Mouse (Mus musculus) limb, embryonic 14.5 days (tissue): ENCODE measurements around the gene Armc12. TPM values are rescaled to one million over a fixed set of nuclear protein-coding genes. Genes with fewer than 3 reads are reported as not detected.

ENCODE experiments used
- ATAC-seq: fragments of 200-750 bp; cut with Nextera tagmentation; 2 replicates; pipeline ENCODE4 v1.8.0; 2017; ENCODE audit warnings: low read depth, moderate number of reproducible peaks, moderate TSS enrichment; ENCODE audit not compliant: low FRiP score
- DNase-seq: peaks from one replicate; pipeline ENCODE4 v3.0.0-alpha.2; 2015; ENCODE audit warnings: low spot score
- H3K27ac ChIP-seq: fragments of 300-500 bp; sonication (generic); replicated peaks from 2 replicates; pipeline ENCODE4 v1.5.1; 2014; ENCODE audit warnings: low read depth, mild to moderate bottlenecking, low read length, moderate library complexity, mixed read lengths
- H3K27me3 ChIP-seq: fragments of 300-500 bp; sonication (generic); 2 replicates; pipeline ENCODE4 v1.6.1; 2014; ENCODE audit warnings: low read length, mixed read lengths; ENCODE audit not compliant: control insufficient read depth, insufficient read depth
- H3K36me3 ChIP-seq: fragments of 300-500 bp; sonication (generic); 2 replicates; pipeline ENCODE4 v1.6.1; 2014; ENCODE audit warnings: mild to moderate bottlenecking, low read length, moderate library complexity, mixed read lengths; ENCODE audit not compliant: control insufficient read depth, insufficient read depth
- H3K4me1 ChIP-seq: fragments of 300-500 bp; sonication (generic); 2 replicates; pipeline ENCODE4 v1.6.1; 2014; ENCODE audit warnings: antibody characterized with exemption, low read length, mixed read lengths; ENCODE audit not compliant: control insufficient read depth, insufficient read depth
- H3K4me2 ChIP-seq: fragments of 300-500 bp; sonication (generic); replicated peaks from 2 replicates; pipeline ENCODE4 v1.6.1; 2014; ENCODE audit warnings: low read depth, mild to moderate bottlenecking, low read length, moderate library complexity; ENCODE audit not compliant: severe bottlenecking
- H3K4me3 ChIP-seq: fragments of 300-500 bp; sonication (generic); replicated peaks from 2 replicates; pipeline ENCODE4 v1.5.1; 2014; ENCODE audit warnings: low read length
- H3K9ac ChIP-seq: fragments of 300-500 bp; sonication (generic); 2 replicates; pipeline ENCODE4 v1.6.1; 2014; ENCODE audit warnings: mild to moderate bottlenecking, low read depth, low read length, moderate library complexity; ENCODE audit not compliant: severe bottlenecking
- H3K9me3 ChIP-seq: fragments of 300-500 bp; sonication (generic); 2 replicates; pipeline ENCODE4 v1.6.1; 2016; ENCODE audit warnings: low read length; ENCODE audit not compliant: control insufficient read depth
- POLR2A ChIP-seq: fragments of 200-500 bp; IDR thresholded peaks from 2 replicates; pipeline ENCODE4 v1.8.0; 2012; ENCODE audit warnings: inconsistent platforms, mild to moderate bottlenecking, moderate library complexity, borderline replicate concordance; ENCODE audit not compliant: insufficient read depth, insufficient read length; ENCODE audit errors: extremely low read depth
- WGBS: fragments of 180-500 bp; shearing (Covaris S2); extraction: QIAGEN DNeasy Blood & Tissue Kit; methylation state at CpG from one replicate; pipeline ENCODE4 v1.1.7; 2014; 5-methylcytosine and 5-hydroxymethylcytosine counted together
- polyA plus RNA-seq, 2 experiments: library from polyadenylated mRNA; depleted of rRNA in 1 of 2; stranded (reverse) in 1 of 2; unstranded in 1 of 2; fragments of >200 nt; fragmentation: Nextera tagmentation in 1 of 2; extraction: Ambion mirVana in 1 of 2; gene quantifications; 2 replicates each; pipeline versions ENCODE4 v1.2.1 to v1.2.3; 2012 to 2014

Gene Armc12
- polyA plus RNA-seq (2012; rRNA removed) (0.04 and 0.05 TPM in 2 replicates), polyA plus RNA-seq (2014; fragmentation: Nextera tagmentation; extraction: Ambion mirVana) (not detected in 2 replicates)

DNA sequence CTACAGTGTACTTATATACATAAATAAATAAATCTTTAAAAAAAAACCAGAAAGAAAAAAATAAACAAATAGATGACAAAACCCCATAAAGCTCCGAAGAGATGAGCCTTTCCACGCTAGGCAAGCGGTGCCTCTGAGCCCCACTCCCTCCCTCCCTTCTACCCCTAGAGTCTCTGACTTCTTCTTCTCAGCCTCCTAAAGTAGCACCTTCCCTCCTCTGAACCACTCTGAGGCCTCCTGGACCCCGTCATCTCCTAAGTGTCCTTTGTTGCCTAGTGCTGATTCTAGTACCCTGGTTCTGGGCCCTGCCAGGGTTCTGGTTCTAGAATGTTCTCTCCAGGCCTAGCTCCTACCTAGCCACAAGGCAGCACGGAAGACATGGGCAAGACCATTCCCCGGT lies at the start of gene Armc12:
TSS of gene Armc12 (plus strand) at position 301 of the 400 bp plus-strand sequence.
- no peak within 1 kb of the TSS for H3K4me2 ChIP-seq
- H3K9me3 ChIP-seq, result no peaks in the 10 kb centered on the region
- TF ChIP-seq POLR2A, result no peak
- no peaks in the 10 kb centered on the region for H3K27me3 ChIP-seq
- no peaks in the 10 kb centered on the region for H3K36me3 ChIP-seq
- 86% methylated on average over 6 of the region's 6 CpGs for WGBS
- H3K4me3 ChIP-seq, result no peak within 1 kb of the TSS
- ATAC-seq (no peak), DNase-seq (no peak)
- no peak within 1 kb of the TSS for H3K9ac ChIP-seq
- no peak within 1 kb of the TSS for H3K27ac ChIP-seq
- H3K4me1 ChIP-seq, result peaks cover 6% of the 10 kb centered on the region

GRCm38 (mm10) chr17:28484704-28485445 lies 45.7 kb upstream of the Armc12 start:
- H3K9ac ChIP-seq, result peak overlapping the region; percentile 75
- 5% methylated on average over 30 of the region's 30 CpGs for WGBS
- peak overlapping the region; percentile 84 for H3K4me3 ChIP-seq
- peak overlapping the region; percentile 65; the same call in 1 of the 2 replicates for H3K27ac ChIP-seq
- ATAC-seq (no peak), DNase-seq (peak; percentile 11)
- H3K9me3 ChIP-seq, result no peaks in the 10 kb centered on the region
- no peaks in the 10 kb centered on the region for H3K36me3 ChIP-seq
- H3K4me1 ChIP-seq, result no peaks in the 10 kb centered on the region; the same call in 1 of the 2 replicates
- H3K4me2 ChIP-seq, result peak overlapping the region; percentile 68
- H3K27me3 ChIP-seq, result no peaks in the 10 kb centered on the region
- no peak for TF ChIP-seq POLR2A

DNA sequence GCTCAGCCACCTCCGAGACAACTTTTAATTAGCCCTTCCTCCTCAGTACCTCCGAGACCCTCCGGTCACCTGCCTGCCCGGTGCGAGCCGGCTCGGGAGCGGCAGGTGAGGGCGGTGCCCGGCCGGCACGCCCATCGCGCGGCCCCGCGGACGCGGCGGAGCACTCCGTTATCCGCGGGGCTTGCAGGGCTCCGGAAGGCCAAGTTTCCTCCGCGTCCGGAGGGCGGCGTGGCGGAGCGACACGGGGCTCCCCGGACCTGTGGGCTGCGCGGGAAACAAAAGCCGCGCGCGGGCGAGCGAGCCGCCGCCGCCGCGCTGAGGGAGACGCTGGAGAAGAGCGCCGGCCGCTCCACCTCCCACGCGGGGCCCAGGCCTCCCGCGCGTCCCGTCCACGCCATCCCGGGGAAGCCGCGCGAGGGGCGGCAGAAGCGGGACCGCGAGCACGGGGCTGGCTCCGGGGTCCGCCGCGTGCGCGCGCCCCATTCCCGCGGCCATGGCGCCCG lies 45.1 kb upstream of the Armc12 start:
- Histone ChIP-seq H3K27ac (peak overlapping the region; percentile 65), H3K4me3 (peak overlapping the region; percentile 84), H3K9ac (peak overlapping the region; percentile 75), H3K4me2 (peak overlapping the region; percentile 68), H3K9me3 (no peaks in the 10 kb centered on the region), H3K36me3 (no peaks in the 10 kb centered on the region), H3K4me1 (no peaks in the 10 kb centered on the region; the same call in 1 of the 2 replicates), H3K27me3 (no peaks in the 10 kb centered on the region)
- ATAC-seq, result no peak; the same call in none of the 2 replicates
- 0% methylated on average over 16 of the region's 77 CpGs for WGBS
- DNase-seq, result peak; percentile 17
- TF ChIP-seq POLR2A, result no peak

- Histone ChIP-seq H3K27me3 (no peaks in the 10 kb centered on the region), H3K9ac (peak overlapping the region; percentile 75), H3K27ac (peak overlapping the region; percentile 65), H3K36me3 (no peaks in the 10 kb centered on the region), H3K4me1 (no peaks in the 10 kb centered on the region; the same call in 1 of the 2 replicates), H3K4me2 (peak overlapping the region; percentile 68), H3K4me3 (peak overlapping the region; percentile 84), H3K9me3 (no peaks in the 10 kb centered on the region)
- ATAC-seq (peak; percentile 97), DNase-seq (peak; percentile 95)
- 0% methylated on average over 51 of the region's 58 CpGs for WGBS
- no peak for TF ChIP-seq POLR2A
Measured at GRCm38 (mm10) chr17:28485977-28486400, 44.6 kb upstream of the Armc12 start.

DNA sequence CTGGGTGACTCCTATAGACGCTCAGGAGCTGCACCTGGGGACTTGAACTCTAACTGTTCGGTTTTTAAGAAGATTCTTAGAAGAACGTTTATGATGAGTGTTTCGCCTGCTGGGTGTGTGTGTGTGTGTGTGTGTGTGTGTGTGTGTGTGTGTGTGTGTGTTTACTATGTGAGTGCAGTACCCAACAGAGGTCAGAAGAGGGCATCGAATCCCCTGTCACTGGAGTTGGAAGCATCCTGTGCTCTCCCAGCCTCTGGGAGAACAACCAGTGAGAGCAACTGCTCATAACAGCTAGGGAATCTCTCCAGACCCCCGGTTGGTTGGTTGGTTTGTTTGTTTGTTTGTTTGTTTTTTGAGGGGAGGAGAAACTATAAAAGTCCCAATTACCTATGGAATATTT lies 43.9 kb upstream of the Armc12 start:
- no peaks in the 10 kb centered on the region; the same call in 1 of the 2 replicates for H3K4me1 ChIP-seq
- H3K4me2 ChIP-seq, result peak overlapping the region; percentile 68; the same call in 1 of the 2 replicates
- H3K4me3 ChIP-seq, result no peak overlapping the region
- H3K9me3 ChIP-seq, result no peaks in the 10 kb centered on the region
- H3K27me3 ChIP-seq, result no peaks in the 10 kb centered on the region
- WGBS, result 84% methylated on average over 6 of the region's 6 CpGs
- no peaks in the 10 kb centered on the region for H3K36me3 ChIP-seq
- no peak for ATAC-seq
- DNase-seq, result no peak
- TF ChIP-seq POLR2A, result no peak
- no peak overlapping the region for H3K9ac ChIP-seq
- no peak overlapping the region for H3K27ac ChIP-seq
